Mouse (Mus musculus) adrenal gland, adult 8-10 months (tissue): ENCODE results near the gene Med13l. TPM values are rescaled to one million over a fixed set of nuclear protein-coding genes. Genes with fewer than 3 reads are reported as not detected.

Experiments used
- DNase-seq: peaks from one replicate; pipeline ENCODE4 v3.0.0; 2022
- total RNA-seq, 4 experiments: library from RNA; stranded (reverse); gene quantifications; 2 replicates each; pipeline ENCODE4 v1.2.4; 2022

The Med13l gene
- total RNA-seq, 4 experiments from 2014 or later = 30.6 to 46.4 (median 40.2) TPM

DNA sequence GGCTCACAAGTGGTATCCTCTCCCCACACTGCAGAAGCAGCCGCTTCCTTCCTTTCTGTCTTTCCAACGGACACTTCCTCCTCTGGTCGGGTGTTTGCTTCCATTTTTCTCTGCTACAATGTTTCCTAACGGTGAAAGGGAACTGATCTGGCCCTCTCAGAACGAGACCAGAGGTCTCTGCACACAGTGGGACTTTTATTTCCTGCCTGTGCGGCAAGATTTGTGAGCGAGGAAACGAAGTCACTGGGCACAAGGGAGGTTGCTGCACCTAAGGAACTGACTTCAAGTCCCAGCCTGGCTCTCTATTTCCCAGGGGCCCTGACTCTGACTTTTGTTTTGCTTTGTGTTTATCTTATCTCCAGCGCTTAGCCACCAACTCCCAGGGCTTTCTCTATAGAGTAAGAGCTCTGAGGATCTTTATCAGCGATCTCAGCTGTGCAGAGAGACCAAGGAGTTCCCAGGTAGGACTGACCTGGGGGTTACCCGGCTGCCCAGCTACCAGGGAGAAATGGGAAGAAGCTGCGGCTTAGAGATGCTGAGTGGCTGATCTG is 4.0 kb upstream of the Med13l start:
- DNase-seq = no peak

DNA sequence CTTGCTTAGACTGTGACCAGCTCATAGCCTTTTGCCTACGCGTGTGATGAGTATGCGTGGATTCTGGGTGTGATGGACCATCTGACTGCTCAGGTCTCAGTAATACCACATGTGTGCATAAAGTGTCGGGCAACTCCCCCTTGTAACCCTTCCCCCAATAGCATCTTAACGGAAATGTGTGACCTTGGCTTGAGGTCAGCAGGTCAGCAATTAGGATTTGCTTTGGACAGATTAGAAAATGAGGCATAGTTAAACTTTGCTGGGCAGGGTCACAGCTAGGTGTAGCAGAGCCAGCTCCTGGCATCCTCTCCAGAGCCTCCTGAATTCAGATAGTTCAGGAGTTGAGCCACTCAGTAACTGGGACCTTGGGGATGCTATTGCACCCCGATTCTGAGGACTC is 1.6 kb upstream of the Med13l start:
- no peak for DNase-seq

DNA sequence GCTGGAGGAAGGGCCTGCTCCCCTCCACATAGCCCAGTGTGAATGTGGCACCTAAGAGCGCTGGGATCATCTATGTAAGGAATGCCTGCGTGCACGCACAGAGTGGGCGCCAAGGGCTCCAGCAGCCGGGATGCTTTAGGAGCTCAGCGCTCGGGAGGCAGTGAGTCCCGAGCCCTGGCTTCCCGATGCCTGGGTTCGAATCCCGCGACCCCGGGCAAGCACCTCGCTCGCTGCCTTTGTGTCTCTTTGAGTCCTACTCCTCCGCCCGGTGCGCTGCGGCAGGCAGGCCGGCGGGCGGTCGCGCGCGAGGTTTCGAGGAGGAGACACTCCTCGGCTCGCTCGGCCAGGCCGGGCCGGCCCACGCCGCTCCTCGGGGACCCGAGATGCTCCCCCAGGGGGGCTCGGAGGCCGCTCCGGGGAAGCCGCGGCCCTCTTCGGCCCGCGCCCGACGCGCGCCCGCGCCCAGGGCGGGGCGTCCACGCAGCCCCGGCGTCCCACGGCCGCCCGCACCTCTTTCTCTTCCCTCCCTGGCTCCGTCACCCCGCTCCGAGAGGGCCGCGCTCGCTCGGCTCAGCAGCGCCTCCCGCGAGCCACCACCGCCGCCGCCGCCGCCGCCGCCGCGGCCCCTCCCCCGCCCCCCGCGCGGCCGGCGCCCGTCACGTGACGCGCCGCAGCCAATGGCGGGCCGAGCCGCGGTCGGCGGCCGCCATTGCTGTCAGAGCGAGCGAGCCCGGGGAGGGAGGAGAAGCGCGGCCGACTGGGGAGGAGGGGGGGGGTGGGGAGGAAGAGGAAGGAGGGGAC is 695 bp upstream of the Med13l start:
- DNase-seq = peak; percentile 66

DNA sequence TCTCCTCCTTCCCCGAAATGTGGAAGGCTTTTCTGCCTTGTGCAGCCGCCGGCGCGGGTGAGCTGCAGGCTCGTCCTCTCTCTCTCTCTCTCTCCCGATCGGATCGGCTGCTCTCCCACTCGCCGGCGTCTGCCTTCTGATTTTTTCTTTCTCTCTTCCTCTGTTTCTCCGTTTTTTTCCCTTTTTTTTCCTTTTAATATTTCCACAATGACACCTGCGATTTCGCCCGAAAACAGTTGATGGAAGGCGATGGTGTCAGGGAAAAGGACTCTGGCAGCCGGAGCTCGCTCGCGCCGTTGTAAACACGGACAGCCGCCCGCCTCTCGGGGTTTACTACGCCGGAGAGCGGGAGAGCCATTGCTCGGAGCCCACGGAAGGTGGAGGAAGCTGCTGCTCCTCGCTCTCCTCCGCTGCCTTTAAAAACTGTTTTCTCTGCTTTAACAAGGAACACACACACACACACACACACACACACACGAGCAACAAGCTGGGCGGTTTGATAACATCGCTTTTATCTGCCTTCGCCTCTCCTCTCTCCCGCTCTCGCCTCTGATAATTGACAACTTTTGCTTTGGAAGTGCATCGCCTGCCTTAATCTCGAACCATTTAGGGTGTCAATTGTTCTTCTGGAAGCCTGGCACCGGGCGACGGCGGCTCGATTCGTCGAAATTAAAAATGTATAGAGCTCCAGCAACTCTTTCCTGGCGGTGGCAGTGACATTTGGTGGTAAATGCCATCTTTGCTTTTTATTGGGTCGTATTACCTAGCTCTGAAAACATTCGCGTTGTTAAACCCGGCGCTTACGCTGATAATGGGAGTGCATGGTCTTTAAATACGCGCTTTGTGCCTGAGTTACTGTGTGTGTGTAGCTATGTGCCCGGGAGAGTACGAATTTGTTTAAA is 858 bp downstream of the Med13l start:
- no peak for DNase-seq

DNA sequence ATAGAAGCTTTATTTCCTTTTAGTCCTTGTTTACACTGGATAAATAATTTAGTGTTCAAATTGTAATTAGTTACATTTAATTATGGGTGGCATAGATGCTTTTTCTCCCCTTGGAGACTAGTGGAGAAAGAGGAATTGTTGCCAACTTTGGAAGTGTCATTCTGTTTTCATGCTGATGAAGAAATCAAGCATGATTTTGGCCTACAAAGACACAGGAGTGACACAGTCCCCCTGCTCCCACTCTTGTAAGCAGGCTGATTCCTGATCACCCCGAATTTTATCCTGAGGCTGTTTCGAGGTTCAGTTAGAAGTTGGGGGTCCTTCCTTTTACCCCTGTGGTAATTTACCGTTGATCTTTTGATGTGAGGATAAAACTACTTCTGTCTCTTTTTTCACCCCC is 1.7 kb downstream of the Med13l start:
- DNase-seq = no peak

DNA sequence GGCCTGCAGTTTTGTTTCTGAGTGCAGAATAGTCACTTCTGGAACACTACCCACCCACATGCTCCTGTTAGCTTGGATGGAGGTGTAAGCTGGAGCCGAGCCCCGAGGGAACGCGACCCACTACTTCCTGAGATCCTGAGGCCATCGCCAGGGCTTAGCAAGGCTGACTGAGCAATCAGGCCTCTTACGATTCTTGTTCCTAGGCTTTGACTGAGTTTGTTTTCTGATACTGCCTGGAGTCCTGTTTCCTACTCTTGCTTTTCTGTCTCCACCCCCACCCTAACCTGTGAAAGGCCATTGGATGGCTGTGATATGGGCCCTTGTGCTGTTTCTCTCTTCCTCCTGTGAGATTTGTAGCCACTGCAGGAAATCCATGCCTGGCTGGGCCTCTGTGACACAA is 3.1 kb downstream of the Med13l start:
- DNase-seq = no peak

DNA sequence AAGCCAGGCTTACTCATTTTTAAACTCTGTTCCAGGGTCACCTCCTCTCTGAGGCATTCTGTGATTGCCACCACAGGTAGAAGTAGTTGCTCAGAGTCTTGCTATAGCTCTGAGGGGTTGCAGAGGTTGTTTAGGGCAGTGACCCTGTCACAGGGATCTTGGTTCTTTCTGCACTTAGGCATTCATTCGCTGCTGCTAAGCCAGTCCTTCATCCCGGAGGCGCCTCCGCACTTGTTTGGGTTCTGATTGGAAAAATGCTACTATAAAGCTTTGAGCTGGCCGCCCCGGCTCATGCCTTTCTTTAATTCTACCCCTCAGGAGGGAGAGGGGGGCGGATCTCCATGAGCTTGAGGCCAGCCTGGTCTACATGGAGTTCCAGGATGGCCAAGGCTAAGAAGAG is 6.9 kb downstream of the Med13l start:
- DNase-seq = no peak

DNA sequence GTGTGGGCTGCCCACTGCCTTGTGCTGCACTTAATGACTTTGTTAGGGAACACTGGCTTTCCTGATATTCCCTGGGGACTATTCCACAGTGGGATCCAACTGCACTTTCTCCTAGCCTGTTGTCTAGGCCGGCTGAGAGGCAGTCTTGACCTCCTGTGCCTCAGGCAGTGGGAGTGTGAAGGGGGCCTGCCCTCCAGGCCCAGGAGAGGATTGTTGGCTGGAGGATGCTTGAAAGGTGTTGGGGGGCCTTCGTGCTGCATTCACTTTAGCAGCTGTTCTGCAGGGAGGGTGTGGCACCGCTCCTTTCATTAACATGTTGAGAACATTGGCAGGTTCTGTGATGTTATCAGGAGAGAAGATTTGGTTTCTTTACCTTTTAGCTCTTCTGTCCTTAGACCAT is 8.5 kb downstream of the Med13l start:
- no peak for DNase-seq

DNA sequence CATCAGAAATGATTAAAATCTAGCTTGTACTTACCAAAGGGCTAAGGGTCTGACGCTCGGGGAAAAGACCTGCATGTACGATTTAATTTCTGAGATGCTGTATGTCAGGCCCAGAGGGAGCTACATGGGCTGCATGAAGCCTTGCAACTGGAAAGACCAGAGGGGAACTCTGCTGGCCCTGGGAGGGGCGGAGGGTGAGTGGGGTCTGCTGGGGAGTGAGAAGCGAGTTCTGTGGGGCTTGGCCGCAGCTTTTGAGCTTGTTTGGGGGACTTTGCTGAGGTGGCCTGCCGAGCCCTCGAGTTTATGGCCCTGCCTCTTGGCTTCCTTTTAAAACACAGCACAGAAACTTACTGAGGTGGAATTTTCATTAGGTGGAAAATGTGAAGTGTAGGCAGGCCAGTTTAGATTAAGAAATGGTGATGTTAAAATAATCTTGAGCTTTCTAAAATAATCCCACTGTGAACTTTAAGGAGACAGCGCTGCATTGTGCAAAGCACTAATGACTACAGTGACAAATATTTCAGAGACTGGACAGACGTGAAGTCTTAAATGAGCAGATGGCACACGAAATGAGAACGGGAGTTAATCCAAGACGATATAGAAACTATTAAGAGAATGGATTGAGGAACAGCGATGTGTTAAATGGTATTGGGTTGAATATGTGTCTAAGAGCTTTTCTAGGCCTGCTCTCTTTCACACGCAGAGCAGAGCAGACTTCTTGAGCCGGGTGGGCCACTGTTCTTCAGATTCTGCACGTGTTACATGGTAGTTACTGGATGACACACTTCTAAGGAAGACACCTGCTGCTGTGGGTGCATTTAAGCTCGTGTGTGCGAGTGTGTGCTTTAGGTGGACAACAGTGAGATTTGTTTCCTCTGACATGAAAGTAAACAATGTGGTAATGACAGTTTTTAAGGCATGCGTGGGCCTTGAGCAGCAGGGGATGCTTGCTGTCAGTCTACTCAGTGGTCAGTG is 9.4 kb downstream of the Med13l start:
- no peak for DNase-seq

DNA sequence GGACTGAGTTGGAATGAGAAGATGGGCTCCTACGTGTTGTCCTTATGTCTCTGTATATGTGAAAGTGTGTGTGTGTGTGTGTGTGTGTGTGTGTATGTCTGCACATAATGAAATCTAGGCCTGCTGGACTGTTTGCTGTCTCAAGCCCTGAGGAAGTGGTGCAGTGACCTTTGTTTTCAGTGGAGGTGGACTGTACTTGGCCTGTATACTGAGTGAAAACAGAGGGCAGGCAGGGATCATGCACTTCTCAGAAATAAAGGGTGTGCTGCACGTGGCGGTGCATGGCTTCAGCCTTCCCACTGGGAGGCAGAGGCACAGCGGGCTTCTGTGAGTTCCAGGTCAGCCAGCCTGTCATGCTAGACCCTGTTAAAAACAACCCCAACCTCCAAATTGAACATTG is 11.0 kb downstream of the Med13l start:
- no peak for DNase-seq

DNA sequence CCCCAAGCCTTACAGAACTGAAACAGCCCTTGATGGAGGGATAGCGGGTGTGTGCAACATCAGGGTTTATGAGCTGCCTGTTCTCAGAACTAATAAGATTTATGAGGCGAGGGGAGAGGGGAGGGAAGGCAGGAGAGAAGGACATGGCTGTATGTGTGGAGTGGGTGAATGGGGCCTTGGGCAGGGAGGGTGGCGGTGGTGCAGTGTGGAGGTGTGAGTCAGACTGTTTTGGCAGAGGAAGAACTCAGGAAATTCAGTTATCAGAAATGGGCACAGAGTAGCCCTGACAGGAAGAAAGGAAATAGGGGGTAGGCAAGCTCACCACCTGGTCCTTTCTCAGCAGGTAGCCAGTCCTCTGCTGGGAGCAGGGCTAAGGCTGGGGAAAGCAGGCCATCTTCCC is 13.8 kb downstream of the Med13l start:
- peak; percentile 47 for DNase-seq

DNA sequence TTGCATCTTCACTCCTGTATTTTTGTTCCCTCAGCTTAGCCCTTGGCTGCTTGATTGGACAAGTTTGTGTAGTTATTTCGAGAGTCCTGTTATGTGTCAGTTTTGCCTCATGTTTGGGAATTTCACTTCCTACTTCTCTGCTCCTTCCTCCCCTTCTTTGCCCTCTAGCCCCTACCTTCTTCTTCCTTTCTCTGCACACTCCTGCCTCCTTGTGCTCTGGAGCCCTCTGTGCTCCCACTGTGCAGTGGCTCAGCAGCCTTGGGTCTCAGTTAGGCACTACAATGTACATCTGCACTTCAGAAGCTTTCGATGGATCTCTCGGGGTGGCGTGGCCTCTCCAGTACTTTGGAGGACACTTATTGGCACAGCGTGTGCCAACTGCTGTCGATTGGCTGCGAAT is 14.5 kb downstream of the Med13l start:
- DNase-seq = no peak

DNA sequence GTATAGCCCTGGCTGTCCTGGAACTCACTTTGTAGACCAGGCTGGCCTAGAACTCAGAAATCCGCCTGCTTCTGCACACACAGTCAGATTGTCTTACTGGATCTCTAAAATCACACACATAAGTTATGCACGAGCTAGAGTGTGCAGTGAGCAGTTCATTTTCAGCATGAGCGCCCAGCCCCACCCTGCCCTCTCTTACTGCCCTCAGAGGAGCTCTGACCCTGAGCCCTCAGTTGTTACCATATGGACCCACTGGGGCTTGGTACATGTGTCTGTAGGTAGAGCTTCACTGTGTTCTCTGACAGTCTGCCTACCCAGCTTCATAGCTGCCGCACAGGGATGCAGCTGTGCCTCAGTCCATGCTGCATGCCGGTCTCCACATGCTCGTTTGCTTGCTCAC is 15.4 kb downstream of the Med13l start:
- no peak for DNase-seq

DNA sequence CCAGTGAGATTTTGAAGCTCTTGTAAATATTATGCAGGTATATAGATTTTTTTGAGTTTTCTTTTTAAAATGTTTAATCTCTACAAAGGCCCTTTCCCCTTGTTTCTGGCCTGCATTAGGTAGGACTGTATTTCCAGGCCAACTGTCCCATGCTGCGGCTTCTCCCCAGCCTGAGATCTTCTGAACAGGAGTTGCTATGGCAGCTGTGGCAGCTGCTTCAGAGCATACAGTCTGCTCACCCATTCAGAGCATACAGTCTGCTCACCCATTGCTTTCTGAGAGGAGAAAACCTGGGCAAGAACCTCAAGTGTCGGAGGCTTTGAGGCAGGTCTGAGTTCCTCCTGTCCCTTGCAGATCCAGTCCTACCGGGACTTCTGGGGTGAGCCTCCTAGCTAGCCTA is 16.3 kb downstream of the Med13l start:
- DNase-seq = no peak

DNA sequence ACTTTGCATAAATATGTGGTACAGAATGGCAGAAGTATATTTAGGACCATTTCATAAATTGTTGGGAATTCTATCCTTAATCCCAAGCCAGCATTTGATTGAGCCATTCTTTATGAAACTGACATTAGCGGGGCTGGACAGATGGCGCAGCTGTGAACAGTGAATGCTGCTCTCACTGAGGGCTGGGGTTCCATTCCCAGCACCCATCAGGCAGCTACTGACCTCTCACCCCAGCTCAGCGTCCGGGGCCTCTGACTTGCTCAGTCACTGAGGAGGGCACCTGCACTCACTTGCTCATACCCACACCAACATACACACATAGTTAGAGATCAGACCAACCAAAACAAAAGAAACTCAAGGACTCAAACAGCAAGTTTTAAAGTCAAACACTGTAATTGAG is 24.9 kb downstream of the Med13l start:
- DNase-seq = no peak

DNA sequence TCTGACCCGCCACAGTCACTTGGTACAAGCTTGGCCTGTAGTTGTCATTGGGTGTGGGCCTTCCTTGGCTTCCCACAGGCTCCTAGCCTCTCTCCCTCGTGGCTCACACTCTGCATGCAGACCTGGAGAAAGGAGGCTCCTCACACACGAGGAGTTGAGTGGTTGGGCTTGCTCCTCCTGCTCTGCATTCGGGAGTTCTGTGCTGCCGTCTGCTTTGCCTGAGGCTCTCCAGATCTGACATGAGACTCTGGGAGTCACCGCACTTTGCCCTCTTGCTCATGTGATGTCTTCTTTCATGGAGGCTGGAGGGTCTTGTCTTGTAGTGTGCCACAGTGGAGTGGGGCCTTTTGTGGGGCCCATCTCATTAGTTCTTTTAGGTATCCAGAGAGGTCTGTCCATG is 26.1 kb downstream of the Med13l start:
- no peak for DNase-seq

DNA sequence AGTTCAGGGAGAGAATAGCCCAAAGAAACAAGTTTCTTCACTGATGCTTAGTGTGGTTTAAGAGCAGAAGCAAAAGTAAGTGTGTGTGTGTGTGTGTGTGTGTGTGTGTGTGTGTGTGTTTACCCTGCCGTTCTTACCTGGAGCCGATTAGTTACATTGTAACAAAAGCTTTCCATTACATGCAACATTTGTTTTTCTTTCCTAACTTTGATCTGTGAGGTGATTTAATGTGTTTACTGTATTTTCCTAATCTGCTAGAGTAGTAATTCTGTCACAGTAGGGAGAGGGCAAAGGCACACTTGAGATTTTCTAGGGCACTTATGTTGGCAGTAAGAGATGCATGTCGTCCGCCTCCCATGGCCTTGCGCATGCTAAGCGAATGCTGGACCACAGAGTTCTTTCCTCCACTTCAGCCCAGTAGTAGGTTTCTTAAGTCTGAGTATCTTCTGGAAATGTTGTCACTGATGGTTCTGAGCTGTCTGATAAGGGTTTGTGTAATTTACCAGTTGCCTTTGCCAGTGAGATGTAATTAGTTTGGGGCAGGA is 28.0 kb downstream of the Med13l start:
- DNase-seq = no peak

DNA sequence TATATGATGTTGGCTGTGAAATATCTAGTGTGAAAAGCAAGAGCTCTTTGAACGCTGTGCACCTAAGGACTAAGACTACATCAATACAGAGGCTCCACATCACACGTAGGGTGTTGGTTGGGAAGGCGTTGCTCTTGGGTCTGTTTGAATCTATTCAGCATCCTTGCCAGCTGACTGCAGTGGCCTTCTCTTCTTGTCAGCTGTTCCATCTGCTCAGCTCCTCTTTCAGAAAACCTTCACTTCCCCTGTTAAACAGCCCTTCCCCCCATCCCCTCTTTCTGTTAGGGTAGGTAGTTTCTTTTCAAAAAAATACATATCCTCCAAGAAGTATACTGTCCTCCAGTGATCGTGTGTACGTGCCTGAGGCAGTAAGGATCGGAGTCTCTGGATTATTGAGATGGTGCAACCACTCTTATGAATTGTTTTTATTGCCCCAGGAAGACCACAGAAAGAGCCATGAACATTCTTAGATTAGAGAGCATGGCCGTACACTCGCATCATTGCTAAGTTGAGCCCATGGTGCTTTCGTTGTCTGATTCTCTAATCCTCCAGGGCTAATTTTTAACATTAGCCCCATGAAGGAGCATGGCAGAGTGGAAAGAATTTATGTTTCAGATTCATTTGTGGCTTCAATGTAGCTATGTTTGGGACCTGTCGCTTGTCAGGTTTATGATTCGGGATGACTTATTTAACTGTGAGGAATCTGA is 28.9 kb downstream of the Med13l start:
- no peak for DNase-seq

DNA sequence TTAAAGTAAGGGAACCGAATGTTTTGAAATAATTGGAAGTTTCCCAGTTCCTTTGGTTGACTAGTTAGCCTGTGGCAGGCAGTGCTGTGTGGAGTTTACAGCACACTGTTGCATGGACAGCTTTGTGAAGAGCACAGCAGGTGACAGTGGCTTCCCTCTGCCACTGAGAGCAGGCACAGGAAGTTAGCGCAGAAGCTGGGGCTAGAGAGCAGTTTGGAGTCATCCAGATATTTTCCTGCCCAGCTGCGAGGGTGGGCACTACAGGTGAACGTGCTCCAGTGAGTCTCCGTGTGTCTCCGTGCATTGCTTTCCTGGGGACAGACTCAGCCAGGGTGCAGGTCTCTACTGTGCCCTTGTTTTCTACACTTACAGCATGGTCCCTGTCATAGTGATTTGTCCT is 30.4 kb downstream of the Med13l start:
- DNase-seq = no peak

DNA sequence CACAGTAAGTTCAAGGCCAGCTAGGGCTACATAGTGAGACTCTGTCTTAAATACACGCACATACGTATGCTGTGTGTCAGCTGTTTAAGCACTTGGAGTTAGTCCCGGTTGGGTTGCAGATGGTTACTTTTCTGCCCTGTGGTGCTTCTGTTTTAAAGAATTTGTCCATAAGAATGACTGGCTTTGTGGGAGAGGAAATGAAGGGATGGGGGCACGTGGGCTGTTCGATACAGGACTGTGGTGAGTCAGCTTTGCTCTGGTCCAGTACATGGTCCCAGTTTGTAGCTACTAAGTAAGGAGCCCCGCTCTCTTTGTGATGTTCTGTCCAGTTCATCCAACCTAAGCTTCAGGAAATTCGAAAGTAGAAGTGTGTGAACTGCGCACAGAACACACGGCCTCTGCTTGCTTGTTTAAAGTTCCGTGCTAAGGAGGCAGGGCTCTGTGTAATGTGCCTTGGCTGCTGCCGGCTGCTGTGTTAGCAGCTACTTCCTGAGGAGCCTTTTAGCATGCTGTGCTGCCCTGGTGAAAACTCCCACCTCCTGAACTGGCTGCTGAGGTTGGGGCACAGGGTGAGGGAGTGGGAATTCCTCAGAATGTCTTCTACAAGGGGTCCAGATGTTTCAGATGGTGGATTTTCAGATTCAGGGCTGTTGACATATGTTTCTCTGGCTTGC is 31.5 kb downstream of the Med13l start:
- no peak for DNase-seq
